In genomic region chr6:128227438-128228017, GRCm38 (mm10) we compare ENCODE assay signal across 8 mouse cellular contexts.
A peak's percentile ranks its signal among the peaks of the same experiment; 100 is the strongest.
DNase-seq lines count a peak whose midpoint lies in the region; ATAC-seq and TF ChIP-seq lines count a peak whose summit lies in the region.

No protein-coding gene starts in this region.

- H3K4me1 ChIP-seq in hindbrain, postnatal 0 days (ENCODE audit: insufficient read depth, low read length): no peaks in the 10 kb centered on the region
- H3K4me1 ChIP-seq in limb, embryonic 13.5 days: peaks cover 8% of the 10 kb centered on the region

- H3K9ac ChIP-seq in hindbrain, postnatal 0 days (replicated peaks; ENCODE audit: low read length): no peak overlapping the region
- H3K9ac ChIP-seq in limb, embryonic 13.5 days: 0 out of 2 replicates have a peak overlapping the region, but pooled peaks have one; percentile 13

- H3K36me3 ChIP-seq in hindbrain, postnatal 0 days (ENCODE audit: insufficient read depth, low read length): no peaks in the 10 kb centered on the region
- no peaks in the 10 kb centered on the region for H3K36me3 ChIP-seq in limb, embryonic 13.5 days

- peak overlapping the region; percentile 26 for H3K4me2 ChIP-seq in hindbrain, postnatal 0 days (ENCODE audit: low read depth, low read length)
- H3K4me2 ChIP-seq in limb, embryonic 13.5 days (replicated peaks): peak overlapping the region; percentile 2

- TF ChIP-seq CTCF in hindbrain, postnatal 0 days (IDR thresholded peaks at IDR 0.05; ENCODE audit: low read depth): peak; percentile 57

- peak; percentile 43 to 49 for DNase-seq in cerebellum, postnatal 10 days
- DNase-seq in cerebellum, postnatal 25 days: no peak
- peak; percentile 53 for DNase-seq in 3T3-L1 (ENCODE audit: low read depth, low spot score)
- DNase-seq in embryo, embryonic 9.5 days (ENCODE audit: extremely low spot score): peak; percentile 36
- peak; percentile 67 for DNase-seq in hindbrain, postnatal 0 days (ENCODE audit: low spot score)
- peak; percentile 9 for DNase-seq in naive thymus-derived CD4-positive, alpha-beta T cell, adult 2 months (ENCODE audit: low read depth)
- DNase-seq in B cell, adult 2 months: no peak

- WGBS in hindbrain, postnatal 0 days: 14% methylated on average over 8 of the region's 8 CpGs
- 29% methylated on average over 8 of the region's 8 CpGs for WGBS in limb, embryonic 13.5 days

- H3K27ac ChIP-seq in hindbrain, postnatal 0 days: no peak overlapping the region
- H3K27ac ChIP-seq in limb, embryonic 13.5 days: no peak overlapping the region

- no peaks in the 10 kb centered on the region for H3K27me3 ChIP-seq in hindbrain, postnatal 0 days (ENCODE audit: insufficient read depth, low read length)
- H3K27me3 ChIP-seq in limb, embryonic 13.5 days: no peaks in the 10 kb centered on the region

- ATAC-seq in hindbrain, postnatal 0 days: peak; percentile 81
- peak; percentile 31; the same call in 1 of the 2 replicates for ATAC-seq in limb, embryonic 13.5 days (ENCODE audit: low FRiP score, low read depth)

- H3K4me3 ChIP-seq in hindbrain, postnatal 0 days (ENCODE audit: low read length): no peak overlapping the region
- no peak overlapping the region for H3K4me3 ChIP-seq in limb, embryonic 13.5 days

- no peaks in the 10 kb centered on the region for H3K9me3 ChIP-seq in hindbrain, postnatal 0 days (ENCODE audit: low read length)
- H3K9me3 ChIP-seq in limb, embryonic 13.5 days: no peaks in the 10 kb centered on the region

Comparison
In these comparisons a context has a peak if more than half of its experiments do, and no peak if none do; other contexts are left out.
1. DNase-seq: peak in cerebellum, postnatal 10 days (2 of 2), 3T3-L1 (single experiment), embryo, embryonic 9.5 days (single experiment), hindbrain, postnatal 0 days (single experiment) and naive thymus-derived CD4-positive, alpha-beta T cell, adult 2 months (single experiment); none in cerebellum, postnatal 25 days (0 of 2) and B cell, adult 2 months (0 of 2).